Mouse (Mus musculus) midbrain, embryonic 10.5 days (tissue): ENCODE data around the gene Bspry. TPM values are rescaled to one million over a fixed set of nuclear protein-coding genes. Genes with fewer than 3 reads are reported as not detected.
A peak's percentile ranks its signal among the peaks of the same experiment; 100 is the strongest.
"Not testable (repeated sequence)": the region's sequence is repeated elsewhere in the genome, so short reads cannot be mapped to it uniquely, and the experiment has no call there.

Experiments used
- DNase-seq: peaks from one replicate; pipeline ENCODE4 v3.0.0-alpha.2; 2017; ENCODE audit warnings: low spot score
- H3K27ac ChIP-seq: fragments of 300-500 bp; sonication (generic); replicated peaks from 2 replicates; pipeline ENCODE4 v1.5.1; 2016; ENCODE audit warnings: mild to moderate bottlenecking
- H3K27me3 ChIP-seq: fragments of 300-500 bp; sonication (generic); 2 replicates; pipeline ENCODE4 v1.6.1; 2016; ENCODE audit warnings: low read depth, mild to moderate bottlenecking; ENCODE audit not compliant: poor library complexity, severe bottlenecking
- H3K36me3 ChIP-seq: fragments of 300-500 bp; sonication (generic); 2 replicates; pipeline ENCODE4 v1.6.1; 2016; ENCODE audit warnings: mild to moderate bottlenecking, moderate library complexity
- H3K4me1 ChIP-seq: fragments of 300-500 bp; sonication (generic); 2 replicates; pipeline ENCODE4 v1.6.1; 2016
- H3K4me3 ChIP-seq: fragments of 300-500 bp; sonication (generic); 2 replicates; pipeline ENCODE4 v1.5.1; 2016; ENCODE audit warnings: mild to moderate bottlenecking, moderate library complexity
- H3K9me3 ChIP-seq: fragments of 300-500 bp; sonication (generic); replicated peaks from 2 replicates; pipeline ENCODE4 v1.6.1; 2016; ENCODE audit warnings: mild to moderate bottlenecking
- WGBS: fragments of 180-500 bp; shearing (Covaris S2); methylation state at CpG from one replicate; pipeline ENCODE4 v1.1.7; 2016; 5-methylcytosine and 5-hydroxymethylcytosine counted together
- polyA plus RNA-seq: library from polyadenylated mRNA; unstranded; fragments of >200 nt; fragmentation: Nextera tagmentation; extraction: Ambion mirVana; gene quantifications from 2 replicates; pipeline ENCODE4 v1.2.1, GENCODE M21; 2016

Gene Bspry
- polyA plus RNA-seq, 1 experiment from 2014 or later, result 0.57 TPM

DNA sequence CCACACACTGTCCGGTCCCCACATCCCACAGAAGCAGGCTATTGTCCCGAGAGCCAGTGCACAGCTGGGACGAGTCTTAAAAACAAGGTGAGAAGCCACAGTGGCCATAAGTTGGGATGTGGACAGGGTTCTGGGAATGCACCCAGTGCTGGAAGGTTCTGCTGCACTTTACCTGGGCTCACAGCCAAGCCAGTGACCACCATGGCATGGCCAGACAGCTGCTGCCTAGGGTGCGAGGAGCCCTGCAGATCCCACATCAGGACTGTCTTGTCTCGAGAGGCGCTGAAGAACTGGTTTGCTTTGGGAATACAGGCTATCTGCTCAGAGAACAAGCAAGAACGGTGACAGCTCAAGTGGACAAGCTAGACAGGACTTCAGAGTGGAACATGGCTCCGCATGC lies 19.5 kb upstream of the Bspry start:
- no peaks in the 10 kb centered on the region for H3K4me1 ChIP-seq
- no peak for DNase-seq
- 90% methylated on average over 8 of the region's 8 CpGs for WGBS

DNA sequence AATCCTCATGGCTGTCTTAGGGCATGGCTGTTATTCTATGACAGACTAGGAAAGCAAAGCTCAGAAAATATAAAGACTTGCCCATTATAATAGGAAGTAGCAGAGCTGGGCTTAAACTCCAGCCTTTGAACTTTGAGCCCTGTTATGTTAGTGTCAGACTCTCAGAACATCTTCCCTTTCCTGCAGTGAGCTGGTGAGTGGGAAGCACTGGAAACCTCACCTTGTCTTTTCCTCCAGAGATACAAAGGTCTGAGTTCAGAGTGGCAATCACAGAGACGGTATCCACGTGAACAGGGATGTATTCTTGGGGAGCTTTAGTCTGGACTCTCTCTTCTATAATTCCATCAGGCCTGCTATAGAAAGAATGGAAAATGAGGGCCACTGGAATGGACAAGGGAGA lies 16.7 kb upstream of the Bspry start:
- H3K4me1 ChIP-seq, result no peaks in the 10 kb centered on the region
- no peak overlapping the region for H3K27ac ChIP-seq
- DNase-seq, result no peak
- WGBS, result 88% methylated on average over 2 of the region's 2 CpGs
- no peaks in the 10 kb centered on the region for H3K27me3 ChIP-seq
- no peak overlapping the region for H3K4me3 ChIP-seq
- H3K36me3 ChIP-seq, result peaks cover 32% of the 10 kb centered on the region
- no peaks in the 10 kb centered on the region for H3K9me3 ChIP-seq

More for the DNA sequence above, 19.5 kb upstream of the Bspry start:
- H3K27ac ChIP-seq, result no peak overlapping the region
- H3K4me3 ChIP-seq, result no peak overlapping the region
- peaks cover 32% of the 10 kb centered on the region for H3K36me3 ChIP-seq
- no peaks in the 10 kb centered on the region for H3K9me3 ChIP-seq
- H3K27me3 ChIP-seq, result no peaks in the 10 kb centered on the region

DNA sequence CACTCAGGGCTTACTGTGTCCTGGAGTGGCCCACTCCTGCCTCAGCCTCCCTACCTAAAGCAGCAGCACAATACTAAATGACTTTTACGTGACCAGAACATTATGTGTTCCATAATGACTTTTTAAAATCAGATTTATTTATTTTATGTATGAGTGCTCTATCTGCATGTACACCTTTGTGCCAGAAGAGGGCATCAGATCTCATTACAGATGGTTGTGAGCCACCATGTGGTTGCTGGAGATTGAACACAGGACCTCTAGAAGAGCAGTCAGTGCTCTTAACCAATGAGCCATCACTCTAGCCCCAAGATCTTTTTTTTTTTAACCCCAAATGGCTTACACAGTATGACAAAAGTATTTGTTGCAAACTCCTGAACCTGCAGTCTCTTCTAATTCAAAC lies 11.7 kb upstream of the Bspry start:
- no peaks in the 10 kb centered on the region; the same call in 1 of the 2 replicates for H3K27me3 ChIP-seq
- 93% methylated on average over 1 of the region's 1 CpGs for WGBS
- peaks cover 8% of the 10 kb centered on the region for H3K4me1 ChIP-seq
- DNase-seq, result no peak
- H3K4me3 ChIP-seq, result no peak overlapping the region
- peaks cover 8% of the 10 kb centered on the region for H3K36me3 ChIP-seq
- no peak overlapping the region for H3K27ac ChIP-seq
- H3K9me3 ChIP-seq, result no peaks in the 10 kb centered on the region

DNA sequence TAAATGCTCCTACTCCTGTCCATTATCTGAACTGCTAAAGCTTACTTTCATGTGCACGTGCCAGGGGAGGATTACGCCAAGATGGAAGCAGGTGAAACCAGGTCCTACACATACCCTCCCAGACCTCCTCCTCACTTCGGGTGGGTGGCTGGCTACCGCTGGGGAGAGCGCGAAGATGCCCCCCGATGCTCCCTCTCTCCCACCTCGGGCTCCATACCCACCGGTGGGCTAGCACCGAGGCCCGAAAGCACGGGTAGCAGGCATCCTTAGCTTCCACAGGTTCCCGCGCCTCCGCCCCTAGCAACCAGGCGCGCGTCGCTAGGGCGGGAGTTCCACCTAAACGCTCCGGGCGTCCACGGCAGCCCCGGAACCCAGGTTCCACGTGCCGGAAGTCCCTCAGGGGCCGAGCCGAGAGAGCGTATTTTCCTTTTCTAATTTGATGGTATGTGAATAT lies 9.2 kb upstream of the Bspry start, which contains the start of gene Wdr31:
Gene Wdr31, minus strand, starts transcription at position 299 of the 454 bp plus-strand sequence.
- no peaks in the 10 kb centered on the region for H3K9me3 ChIP-seq
- peak within 1 kb of the TSS; percentile 82 for H3K27ac ChIP-seq
- peaks cover 8% of the 10 kb centered on the region for H3K4me1 ChIP-seq
- peak; percentile 84 for DNase-seq
- under 1% methylated on average over 30 of the region's 30 CpGs for WGBS
- H3K4me3 ChIP-seq, result peak within 1 kb of the TSS; percentile 67
- H3K27me3 ChIP-seq, result no peaks in the 10 kb centered on the region; the same call in 1 of the 2 replicates
- H3K36me3 ChIP-seq, result peaks cover 6% of the 10 kb centered on the region

DNA sequence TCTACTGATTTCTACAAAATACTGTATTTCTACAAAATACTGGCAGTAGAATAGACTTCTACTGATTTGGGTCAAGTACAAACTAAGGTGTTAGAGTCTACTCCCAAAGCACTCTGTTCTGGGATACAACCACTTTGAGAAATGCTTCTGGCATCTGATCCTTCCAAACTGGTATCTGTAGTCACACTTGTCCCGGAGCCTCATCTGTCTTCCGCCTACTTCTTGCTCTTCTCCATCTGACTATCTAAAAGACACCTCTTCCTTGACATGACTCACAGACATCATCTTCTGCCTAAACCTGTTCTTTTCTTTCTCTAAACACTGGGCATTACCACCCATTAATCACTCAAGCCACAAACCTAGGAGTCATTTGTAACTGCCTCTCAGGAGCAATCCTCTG lies 7.8 kb upstream of the Bspry start:
- H3K9me3 ChIP-seq, result no peaks in the 10 kb centered on the region
- H3K36me3 ChIP-seq, result peaks cover 6% of the 10 kb centered on the region
- H3K27me3 ChIP-seq, result no peaks in the 10 kb centered on the region; the same call in 1 of the 2 replicates
- no peak for DNase-seq
- WGBS, result 90% methylated on average over 2 of the region's 2 CpGs
- peaks cover 8% of the 10 kb centered on the region for H3K4me1 ChIP-seq
- no peak overlapping the region for H3K4me3 ChIP-seq
- H3K27ac ChIP-seq, result no peak overlapping the region

DNA sequence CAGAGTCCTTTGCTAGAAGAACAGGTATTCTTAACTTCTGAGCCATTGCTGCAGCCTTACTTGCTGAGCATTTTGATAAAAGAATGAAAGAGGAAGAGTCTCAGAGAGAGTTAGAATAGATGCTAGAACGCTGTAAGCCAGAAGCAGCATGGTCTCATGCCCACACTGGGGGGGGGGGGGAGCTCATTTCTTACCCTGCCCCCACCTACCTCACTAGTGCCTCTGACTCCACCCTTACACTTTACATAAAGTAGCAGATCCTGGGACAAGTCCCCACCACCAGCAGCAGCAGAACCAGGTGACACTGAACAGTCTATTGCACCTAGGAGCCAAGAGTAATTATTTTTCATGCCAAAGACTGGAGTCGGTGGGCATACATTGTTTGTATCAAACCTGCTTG lies 4.7 kb upstream of the Bspry start:
- no peak overlapping the region for H3K27ac ChIP-seq
- H3K27me3 ChIP-seq, result peaks cover 27% of the 10 kb centered on the region
- H3K4me1 ChIP-seq, result peaks cover 17% of the 10 kb centered on the region
- WGBS, result 87% methylated on average over 2 of the region's 2 CpGs
- H3K36me3 ChIP-seq, result no peaks in the 10 kb centered on the region
- H3K4me3 ChIP-seq, result no peak overlapping the region
- no peaks in the 10 kb centered on the region for H3K9me3 ChIP-seq
- DNase-seq, result no peak

DNA sequence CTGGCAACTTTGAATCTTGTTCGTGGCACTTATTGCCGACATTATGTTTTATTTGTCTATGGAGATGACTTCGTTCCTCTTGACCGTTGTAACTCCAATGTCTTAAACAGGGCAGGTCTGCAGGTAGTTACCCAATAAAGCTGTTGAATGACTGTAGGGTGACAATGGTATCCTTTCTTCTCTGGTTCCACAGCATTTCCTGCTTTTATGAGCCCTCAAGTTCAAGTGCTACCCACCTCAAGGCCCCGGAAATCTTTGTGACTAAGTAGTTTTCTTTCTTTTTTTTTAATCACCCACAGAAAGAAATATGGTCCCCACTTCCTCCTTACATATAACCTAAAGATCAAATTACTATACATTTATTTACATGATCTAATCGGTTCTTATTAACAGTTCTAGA lies 4.1 kb upstream of the Bspry start:
- peaks cover 12% of the 10 kb centered on the region for H3K4me1 ChIP-seq
- H3K27ac ChIP-seq, result no peak overlapping the region
- H3K27me3 ChIP-seq, result peaks cover 33% of the 10 kb centered on the region
- 91% methylated on average over 6 of the region's 6 CpGs for WGBS
- no peaks in the 10 kb centered on the region for H3K36me3 ChIP-seq
- DNase-seq, result no peak
- no peaks in the 10 kb centered on the region for H3K9me3 ChIP-seq
- H3K4me3 ChIP-seq, result no peak overlapping the region

DNA sequence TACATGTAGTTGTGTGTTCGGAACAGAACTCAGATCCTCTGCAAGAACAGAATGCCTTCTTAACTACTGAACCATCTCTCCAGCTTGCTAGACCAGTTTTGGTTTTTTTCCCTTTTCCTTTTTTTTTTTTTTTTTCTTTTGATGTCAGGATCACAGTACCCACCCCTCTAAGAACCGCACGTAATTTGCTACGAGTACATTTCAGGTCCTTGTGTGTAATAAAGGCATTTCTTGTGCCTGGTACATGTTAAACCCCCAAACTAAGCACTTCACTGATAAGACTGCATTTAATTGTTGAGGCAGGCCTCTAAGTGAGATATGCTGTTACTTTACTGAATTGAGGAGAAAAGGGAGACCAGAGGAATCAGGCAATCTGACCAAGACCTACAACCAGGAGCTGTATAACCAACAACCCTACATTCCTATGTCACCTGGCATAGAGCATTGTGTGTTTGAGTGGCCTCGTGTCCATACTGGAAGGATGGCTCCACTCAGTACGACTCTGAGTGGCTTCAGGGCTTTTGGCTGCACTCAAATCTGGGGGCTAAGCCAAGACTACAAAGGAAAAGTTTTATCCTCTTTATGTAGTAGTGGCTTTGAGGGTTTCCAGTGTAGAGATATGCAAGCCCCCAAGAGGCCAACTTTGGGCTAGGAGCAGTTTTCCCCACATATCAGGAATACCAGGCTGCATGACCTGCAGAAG lies 2.2 kb upstream of the Bspry start:
- 91% methylated on average over 6 of the region's 6 CpGs for WGBS
- no peak overlapping the region for H3K4me3 ChIP-seq
- peaks cover 11% of the 10 kb centered on the region for H3K4me1 ChIP-seq
- peaks cover 51% of the 10 kb centered on the region for H3K27me3 ChIP-seq
- no peak overlapping the region for H3K27ac ChIP-seq
- DNase-seq, result no peak
- H3K36me3 ChIP-seq, result no peaks in the 10 kb centered on the region
- no peaks in the 10 kb centered on the region for H3K9me3 ChIP-seq

DNA sequence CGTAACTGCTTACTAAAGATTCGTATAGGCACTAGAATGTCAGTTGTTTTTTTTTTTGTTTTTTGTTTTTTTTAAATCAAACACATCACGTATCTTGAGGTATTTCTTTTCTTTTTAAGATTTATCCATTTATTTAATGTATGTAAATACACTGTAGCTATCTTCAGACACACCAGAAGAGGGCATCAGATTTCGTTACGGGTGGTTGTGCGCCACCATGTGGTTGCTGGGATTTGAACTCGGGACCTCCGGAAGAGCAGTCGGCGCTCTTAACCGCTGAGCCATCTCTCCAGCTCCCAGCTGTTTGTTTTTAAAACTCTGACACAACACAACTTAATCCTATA lies 288 bp upstream of the Bspry start:
- H3K36me3 ChIP-seq, DNase-seq, H3K9me3 ChIP-seq, H3K27ac ChIP-seq: not testable (repeated sequence)
- WGBS, result 14% methylated on average over 11 of the region's 11 CpGs
- H3K4me1 ChIP-seq, result peaks cover 11% of the 10 kb centered on the region
- peaks cover 51% of the 10 kb centered on the region for H3K27me3 ChIP-seq
- peak overlapping the region; percentile 58 for H3K4me3 ChIP-seq

DNA sequence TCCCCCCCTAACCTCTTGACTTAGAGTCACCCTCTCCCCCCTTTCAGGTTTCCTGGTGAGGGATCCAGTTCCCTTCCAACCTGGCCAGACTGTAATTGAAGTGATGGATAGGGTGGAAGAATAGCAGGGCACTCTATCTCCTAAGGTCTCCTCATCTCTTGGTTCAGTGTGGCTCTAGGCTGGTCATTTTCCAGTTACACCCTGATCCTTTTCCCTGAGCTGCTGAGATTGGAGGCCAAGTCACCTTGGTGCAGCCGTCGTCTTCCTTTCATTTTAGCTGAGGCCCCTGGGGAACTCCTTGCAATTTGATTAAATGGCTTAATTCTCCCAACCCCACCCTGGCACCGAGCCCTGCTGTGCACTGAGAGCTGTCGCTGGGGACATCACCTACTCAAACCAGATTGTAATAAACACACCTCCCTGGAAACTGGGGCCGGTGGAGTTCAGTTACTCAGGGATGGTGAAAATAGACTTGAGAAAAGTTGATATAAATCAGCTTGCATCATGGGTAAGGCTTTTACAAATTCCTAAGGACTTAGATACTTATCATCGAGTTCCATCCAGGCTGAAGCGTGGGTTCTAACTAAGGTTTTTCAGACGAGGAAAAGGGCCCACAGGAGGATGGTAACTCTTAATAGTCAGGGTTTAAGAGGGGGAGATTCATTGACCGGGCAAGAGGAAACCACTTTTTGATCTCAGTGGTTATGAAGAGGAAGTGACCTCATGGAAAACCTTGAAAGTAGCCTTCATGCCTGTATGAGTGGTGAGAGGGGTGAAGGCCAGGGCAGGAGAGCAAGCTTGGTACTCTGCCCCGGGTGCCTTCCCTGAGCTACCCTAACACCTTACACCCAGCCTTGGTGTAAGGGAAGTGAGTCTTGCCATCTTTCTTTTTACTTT lies 1.1 kb downstream of the Bspry start:
- DNase-seq, result no peak
- H3K27ac ChIP-seq, result no peak overlapping the region
- H3K4me3 ChIP-seq, result no peak overlapping the region
- H3K4me1 ChIP-seq, result peaks cover 11% of the 10 kb centered on the region
- H3K9me3 ChIP-seq, result no peaks in the 10 kb centered on the region
- H3K36me3 ChIP-seq, result no peaks in the 10 kb centered on the region
- peaks cover 51% of the 10 kb centered on the region for H3K27me3 ChIP-seq
- 54% methylated on average over 10 of the region's 10 CpGs for WGBS

DNA sequence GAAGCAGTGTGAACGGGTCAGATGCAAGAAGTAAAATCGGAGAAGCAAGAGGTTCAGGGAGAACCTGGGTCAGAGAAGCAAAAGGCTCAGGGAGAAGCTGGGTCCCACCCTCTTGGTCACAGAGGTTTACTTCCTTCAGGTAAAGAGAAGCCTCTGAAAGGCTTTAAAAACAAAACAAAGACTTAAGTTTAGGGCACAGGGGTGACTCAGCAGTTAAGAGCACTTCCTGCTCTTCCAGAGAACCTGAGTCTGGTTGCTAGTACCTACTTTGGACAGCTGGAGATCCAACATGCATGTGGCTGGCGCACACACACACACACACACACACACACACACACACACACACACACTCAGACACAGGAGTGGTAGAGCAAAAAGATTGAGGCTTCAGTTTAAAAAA lies 5.1 kb downstream of the Bspry start:
- H3K36me3 ChIP-seq, result no peaks in the 10 kb centered on the region
- no peak for DNase-seq
- peaks cover 26% of the 10 kb centered on the region for H3K27me3 ChIP-seq
- no peaks in the 10 kb centered on the region for H3K9me3 ChIP-seq
- no peak overlapping the region for H3K4me3 ChIP-seq
- WGBS, result 87% methylated on average over 3 of the region's 3 CpGs
- H3K27ac ChIP-seq, result no peak overlapping the region
- peaks cover 9% of the 10 kb centered on the region for H3K4me1 ChIP-seq

DNA sequence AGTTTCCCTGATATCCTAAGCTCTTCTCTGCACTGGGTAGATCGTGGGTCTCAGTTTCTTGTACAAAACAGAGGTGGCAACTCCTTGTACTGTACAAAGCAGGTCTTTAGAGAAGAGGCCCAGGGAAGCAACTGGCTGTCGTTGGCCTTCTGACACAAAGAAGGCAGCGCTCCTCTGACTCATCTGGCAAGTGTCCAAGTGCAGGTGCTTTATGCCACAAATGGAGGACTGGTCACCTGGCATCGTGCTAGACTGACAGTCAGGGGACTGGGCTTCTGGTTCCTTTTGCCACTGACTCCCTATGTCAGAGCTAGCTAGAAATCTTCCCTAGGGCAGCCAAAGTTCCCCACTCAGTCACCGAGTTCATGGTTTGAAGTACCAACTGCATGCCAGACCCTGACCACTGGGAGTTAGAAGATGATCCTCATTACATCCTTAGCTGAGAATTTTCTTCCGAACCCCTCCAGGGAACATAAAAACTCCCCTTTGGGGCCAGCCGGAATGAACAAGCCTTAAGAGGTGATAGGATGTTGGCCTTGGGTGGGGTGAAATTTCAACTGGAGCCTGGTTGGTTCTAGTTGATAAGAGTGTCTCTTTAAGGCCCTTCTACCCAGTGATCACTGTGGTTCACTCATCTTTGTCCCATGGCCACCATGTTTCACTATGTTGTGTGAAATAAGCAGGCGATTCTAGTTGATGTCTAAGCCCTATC lies 5.8 kb downstream of the Bspry start:
- 0 out of 2 replicates have a peak, but pooled peaks cover 6% of the 10 kb centered on the region for H3K4me1 ChIP-seq
- H3K9me3 ChIP-seq, result no peaks in the 10 kb centered on the region
- DNase-seq, result no peak
- H3K27ac ChIP-seq, result no peak overlapping the region
- peaks cover 19% of the 10 kb centered on the region for H3K27me3 ChIP-seq
- H3K36me3 ChIP-seq, result no peaks in the 10 kb centered on the region
- no peak overlapping the region for H3K4me3 ChIP-seq
- 83% methylated on average over 8 of the region's 8 CpGs for WGBS
